Mouse (Mus musculus) neural tube, embryonic 15.5 days (tissue): ENCODE data around the gene Gm32742. TPM values are rescaled to one million over a fixed set of nuclear protein-coding genes. Genes with fewer than 3 reads are reported as not detected.
"Not testable (repeated sequence)": the region's sequence is repeated elsewhere in the genome, so short reads cannot be mapped to it uniquely, and the experiment has no call there.

Experiments used
- ATAC-seq: fragments of 200-750 bp; cut with Nextera tagmentation; 2 replicates; pipeline ENCODE4 v1.8.0; 2017; ENCODE audit warnings: mild to moderate bottlenecking, moderate TSS enrichment, moderate library complexity; ENCODE audit not compliant: low FRiP score
- H3K27ac ChIP-seq: fragments of 300-500 bp; sonication (generic); replicated peaks from 2 replicates; pipeline ENCODE4 v1.5.1; 2015; ENCODE audit warnings: mild to moderate bottlenecking, inconsistent platforms
- H3K27me3 ChIP-seq: fragments of 300-500 bp; sonication (generic); replicated peaks from 2 replicates; pipeline ENCODE4 v1.6.1; 2015; ENCODE audit warnings: inconsistent platforms
- H3K36me3 ChIP-seq: fragments of 300-500 bp; sonication (generic); 2 replicates; pipeline ENCODE4 v1.6.1; 2015; ENCODE audit warnings: inconsistent platforms
- H3K4me1 ChIP-seq: fragments of 300-500 bp; sonication (generic); 2 replicates; pipeline ENCODE4 v1.6.1; 2015; ENCODE audit warnings: inconsistent platforms
- H3K4me2 ChIP-seq: fragments of 300-500 bp; sonication (generic); 2 replicates; pipeline ENCODE4 v1.6.1; 2015; ENCODE audit warnings: inconsistent platforms, mild to moderate bottlenecking, moderate library complexity
- H3K4me3 ChIP-seq: fragments of 300-500 bp; sonication (generic); replicated peaks from 2 replicates; pipeline ENCODE4 v1.5.1; 2015; ENCODE audit warnings: mild to moderate bottlenecking, inconsistent platforms
- H3K9ac ChIP-seq: fragments of 300-500 bp; sonication (generic); replicated peaks from 2 replicates; pipeline ENCODE4 v1.6.1; 2015; ENCODE audit warnings: mild to moderate bottlenecking, inconsistent platforms
- H3K9me3 ChIP-seq: fragments of 300-500 bp; sonication (generic); replicated peaks from 2 replicates; pipeline ENCODE4 v1.6.1; 2016; ENCODE audit warnings: inconsistent platforms
- WGBS: fragments of 180-500 bp; shearing (Covaris S2); methylation state at CpG from one replicate; pipeline ENCODE4 v1.1.7; 2015; ENCODE audit warnings: mixed read lengths; 5-methylcytosine and 5-hydroxymethylcytosine counted together
- polyA plus RNA-seq: library from polyadenylated mRNA; unstranded; fragments of >200 nt; fragmentation: Nextera tagmentation; extraction: Ambion mirVana; gene quantifications from 2 replicates; pipeline ENCODE4 v1.2.1, GENCODE M21; 2015

Gene Gm32742
- polyA plus RNA-seq, 1 experiment from 2014 or later: not detected

DNA sequence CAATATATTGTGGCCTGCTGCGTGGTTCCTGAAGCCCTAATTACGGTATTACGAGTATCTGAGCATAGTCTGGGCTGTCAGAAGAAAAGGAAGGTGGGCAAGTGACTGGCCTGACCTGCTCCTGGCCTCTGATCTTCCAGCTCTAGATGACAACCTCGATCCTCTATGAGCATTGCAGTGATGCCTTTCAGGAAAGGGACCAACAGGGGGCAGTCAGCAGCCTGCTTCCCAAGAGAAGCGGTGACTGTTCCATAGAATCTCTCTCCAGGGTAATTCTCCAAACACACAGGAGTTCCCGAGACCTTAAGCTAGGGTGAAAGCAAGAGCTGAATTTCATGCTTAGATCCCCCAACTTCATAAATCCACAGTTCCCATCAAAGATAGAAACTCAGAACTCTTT, 21.1 kb downstream of the Gm32742 start:
- H3K9ac ChIP-seq: no peak overlapping the region
- no peaks in the 10 kb centered on the region for H3K27me3 ChIP-seq
- no peaks in the 10 kb centered on the region for H3K9me3 ChIP-seq
- H3K4me2 ChIP-seq: no peak overlapping the region
- WGBS: 75% methylated on average over 6 of the region's 6 CpGs
- peaks cover 6% of the 10 kb centered on the region for H3K4me1 ChIP-seq
- no peak overlapping the region for H3K27ac ChIP-seq
- no peak overlapping the region for H3K4me3 ChIP-seq
- H3K36me3 ChIP-seq: no peaks in the 10 kb centered on the region
- no peak for ATAC-seq

DNA sequence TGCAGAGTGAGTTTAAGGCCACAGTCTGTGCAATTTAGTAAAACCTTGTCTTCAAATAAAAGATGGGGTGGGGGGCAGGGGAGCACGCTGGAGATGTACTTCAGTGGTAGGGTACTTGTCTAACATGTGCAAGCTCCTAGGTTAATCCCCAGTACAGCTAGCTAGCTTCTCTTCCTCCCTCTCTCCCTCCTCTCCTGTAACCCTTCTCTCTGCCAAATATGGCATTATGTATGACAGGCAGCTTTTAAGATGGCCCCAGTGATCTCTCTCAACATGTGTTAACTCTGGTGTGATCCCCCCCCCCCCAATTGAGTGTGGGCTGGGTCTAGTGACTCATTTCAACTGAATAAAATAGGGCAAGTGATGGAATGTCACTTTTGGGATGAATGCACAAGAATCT, 21.9 kb downstream of the Gm32742 start:
- ATAC-seq: no peak
- H3K4me1 ChIP-seq: peaks cover 6% of the 10 kb centered on the region
- no peaks in the 10 kb centered on the region for H3K36me3 ChIP-seq
- H3K4me3 ChIP-seq: no peak overlapping the region
- no peak overlapping the region for H3K9ac ChIP-seq
- no peaks in the 10 kb centered on the region for H3K9me3 ChIP-seq
- H3K4me2 ChIP-seq: no peak overlapping the region
- H3K27ac ChIP-seq: no peak overlapping the region
- 94% methylated on average over 1 of the region's 1 CpGs for WGBS
- no peaks in the 10 kb centered on the region for H3K27me3 ChIP-seq

DNA sequence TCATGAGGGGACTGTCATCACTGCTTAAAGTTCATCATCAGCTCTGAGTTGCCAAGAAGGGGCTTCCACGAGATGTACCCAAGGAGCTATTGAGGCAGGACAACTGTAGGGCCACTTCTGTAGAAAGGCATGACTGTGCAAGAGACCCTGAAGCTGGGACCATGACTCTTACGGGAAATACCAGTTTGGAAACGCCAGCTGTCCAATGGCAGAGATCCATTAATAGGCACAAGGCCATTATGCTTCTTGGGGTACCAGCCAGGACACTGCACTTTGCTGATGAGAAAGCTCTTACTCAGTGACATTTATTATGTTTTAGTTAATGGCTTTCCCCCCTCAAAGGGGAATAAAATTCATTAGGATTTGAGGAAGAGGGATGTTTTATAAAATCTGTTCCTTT, 24.6 kb downstream of the Gm32742 start:
- Histone ChIP-seq H3K4me2 (no peak overlapping the region), H3K27me3 (no peaks in the 10 kb centered on the region), H3K27ac (no peak overlapping the region), H3K9me3 (no peaks in the 10 kb centered on the region), H3K36me3 (no peaks in the 10 kb centered on the region), H3K4me3 (no peak overlapping the region), H3K9ac (no peak overlapping the region), H3K4me1 (no peaks in the 10 kb centered on the region)
- ATAC-seq: no peak
- WGBS: 80% methylated on average over 3 of the region's 3 CpGs

DNA sequence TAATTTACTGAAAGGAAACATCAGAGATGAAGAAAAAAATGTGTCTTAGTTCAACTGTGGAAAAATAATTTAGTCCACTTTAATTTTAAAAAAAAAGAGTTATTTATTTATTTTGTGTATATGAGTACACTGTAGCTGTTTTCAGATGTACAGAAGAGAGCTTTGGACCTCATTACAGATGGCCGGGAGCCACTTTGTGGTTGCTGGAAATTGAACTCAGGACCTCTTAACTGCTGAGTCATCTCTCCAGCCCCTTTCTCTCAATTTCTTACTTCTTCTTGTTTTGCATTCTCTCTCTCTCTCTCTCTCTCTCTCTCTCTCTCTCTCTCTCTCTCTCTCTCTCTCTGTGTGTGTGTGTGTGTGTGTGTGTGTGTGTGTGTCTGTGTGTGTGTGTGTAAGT, 25.9 kb downstream of the Gm32742 start:
- H3K27ac ChIP-seq, ATAC-seq, H3K9ac ChIP-seq, H3K27me3 ChIP-seq, H3K4me3 ChIP-seq, H3K4me1 ChIP-seq, H3K9me3 ChIP-seq, H3K4me2 ChIP-seq, H3K36me3 ChIP-seq: not testable (repeated sequence)
- 93% methylated on average over 1 of the region's 1 CpGs for WGBS

DNA sequence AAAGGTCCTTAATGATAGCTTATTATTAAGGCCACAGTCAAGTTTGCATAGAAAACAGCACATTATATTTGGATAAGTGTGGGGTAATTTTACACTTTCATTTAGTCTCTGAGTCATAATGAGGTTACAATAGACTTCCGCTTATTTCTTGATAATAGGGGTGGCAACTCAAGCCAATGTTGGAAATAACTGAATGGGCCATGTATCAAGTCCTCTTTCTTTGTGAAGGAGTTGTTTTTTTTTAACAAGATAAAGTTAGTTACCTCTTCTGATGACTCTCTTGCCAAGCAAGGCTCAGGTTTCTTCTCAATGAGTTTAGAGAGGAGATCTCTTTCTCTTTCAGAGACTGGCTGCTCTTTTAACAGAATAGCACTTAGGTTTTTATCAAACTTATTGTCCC, 27.0 kb downstream of the Gm32742 start:
- Histone ChIP-seq H3K27ac (no peak overlapping the region), H3K4me3 (no peak overlapping the region), H3K36me3 (no peaks in the 10 kb centered on the region), H3K4me2 (no peak overlapping the region), H3K9me3 (no peaks in the 10 kb centered on the region), H3K27me3 (no peaks in the 10 kb centered on the region), H3K4me1 (no peaks in the 10 kb centered on the region), H3K9ac (no peak overlapping the region)
- 96% methylated on average over 1 of the region's 1 CpGs for WGBS
- no peak for ATAC-seq

DNA sequence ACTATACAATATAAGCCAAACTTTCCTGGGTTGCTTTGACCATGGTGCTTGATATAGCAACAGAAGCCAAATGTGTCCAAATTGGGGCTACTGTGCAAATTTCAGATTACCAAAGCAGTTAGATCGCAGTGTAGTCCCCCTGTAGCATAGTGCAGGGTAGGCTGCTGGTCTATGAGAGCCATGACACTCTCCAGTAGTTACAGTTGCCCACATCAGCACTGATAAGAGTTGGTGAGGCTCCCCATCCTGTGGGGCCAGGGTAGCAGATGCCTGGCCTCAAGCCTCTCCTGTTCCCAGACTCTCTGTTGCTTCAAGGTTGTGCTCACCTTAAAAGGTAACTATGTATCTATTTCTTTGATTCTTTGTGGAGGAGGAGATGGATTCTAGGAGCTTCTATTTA, 27.5 kb downstream of the Gm32742 start:
- Histone ChIP-seq H3K4me3 (no peak overlapping the region), H3K36me3 (no peaks in the 10 kb centered on the region), H3K9me3 (no peaks in the 10 kb centered on the region), H3K4me1 (no peaks in the 10 kb centered on the region), H3K27ac (no peak overlapping the region), H3K9ac (no peak overlapping the region), H3K4me2 (no peak overlapping the region), H3K27me3 (no peaks in the 10 kb centered on the region)
- no peak for ATAC-seq
- 94% methylated on average over 1 of the region's 1 CpGs for WGBS

DNA sequence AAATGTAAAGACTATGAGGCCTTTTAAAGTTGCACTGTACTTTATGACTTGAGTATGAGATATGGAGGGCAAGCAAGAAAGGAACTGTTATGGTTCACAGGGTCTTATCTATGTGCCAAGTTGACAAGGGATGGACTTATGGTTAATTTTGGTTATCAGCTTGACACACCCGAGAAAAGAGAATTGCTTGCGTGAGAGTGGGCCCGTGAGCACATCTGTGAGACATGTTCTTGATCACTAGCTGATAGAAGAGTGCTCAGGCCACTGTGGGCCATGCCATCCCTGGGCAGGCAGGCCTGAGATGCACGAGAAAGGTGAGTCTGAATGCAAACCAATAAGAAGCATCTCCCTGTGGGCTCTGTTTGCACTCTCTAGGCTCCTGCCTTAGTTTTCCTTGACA, 27.9 kb downstream of the Gm32742 start:
- Histone ChIP-seq H3K9me3 (no peaks in the 10 kb centered on the region), H3K4me1 (no peaks in the 10 kb centered on the region)
- ATAC-seq: no peak

DNA sequence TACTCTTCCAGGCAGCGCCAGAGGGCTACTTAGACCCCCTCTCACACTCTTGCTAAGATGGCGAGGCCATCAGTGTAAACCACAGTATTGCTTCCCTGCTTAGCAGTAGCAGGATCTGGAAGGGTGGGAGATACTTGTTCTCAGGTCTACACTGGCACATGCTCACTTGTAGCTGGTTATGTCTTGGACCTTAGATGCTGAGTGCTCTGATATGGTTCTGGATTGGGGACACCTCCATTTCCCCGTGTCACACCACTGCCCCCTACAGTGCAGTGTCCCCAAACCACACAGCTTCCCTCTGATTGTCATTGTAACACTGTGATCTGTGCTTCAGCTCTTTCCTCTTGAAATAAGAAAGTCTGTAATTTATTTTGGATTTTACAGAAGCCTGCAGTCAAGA, 28.3 kb downstream of the Gm32742 start:
- Histone ChIP-seq H3K9me3 (no peaks in the 10 kb centered on the region), H3K4me3 (no peak overlapping the region), H3K4me2 (no peak overlapping the region), H3K36me3 (no peaks in the 10 kb centered on the region), H3K27me3 (no peaks in the 10 kb centered on the region), H3K9ac (no peak overlapping the region), H3K4me1 (no peaks in the 10 kb centered on the region), H3K27ac (no peak overlapping the region)
- no peak for ATAC-seq
- 67% methylated on average over 3 of the region's 3 CpGs for WGBS

More for the DNA sequence above, 27.9 kb downstream of the Gm32742 start:
- no peak overlapping the region for H3K4me2 ChIP-seq
- no peak overlapping the region for H3K9ac ChIP-seq
- WGBS: 90% methylated on average over 4 of the region's 4 CpGs
- no peak overlapping the region for H3K4me3 ChIP-seq
- H3K27me3 ChIP-seq: no peaks in the 10 kb centered on the region
- no peak overlapping the region for H3K27ac ChIP-seq
- H3K36me3 ChIP-seq: no peaks in the 10 kb centered on the region

DNA sequence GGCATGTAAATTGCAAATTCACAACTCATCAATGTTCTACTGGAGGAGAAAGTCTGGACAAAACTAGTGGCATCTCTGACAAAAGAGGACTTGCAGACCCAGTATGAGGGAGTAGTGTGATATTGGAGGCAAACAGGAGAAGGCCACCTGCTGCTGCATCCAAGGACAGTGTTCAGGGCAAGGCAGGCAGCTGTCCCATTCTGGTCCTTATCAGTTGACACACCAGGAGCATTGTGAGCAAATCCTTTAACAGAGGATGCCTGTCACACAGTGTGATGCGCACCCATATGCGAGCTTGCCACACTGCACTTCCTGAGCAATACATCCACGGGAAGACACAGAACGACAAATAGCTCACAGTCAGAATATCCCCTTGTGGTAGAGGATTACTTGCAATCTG, 50.5 kb downstream of the Gm32742 start:
- no peaks in the 10 kb centered on the region for H3K27me3 ChIP-seq
- ATAC-seq: no peak

DNA sequence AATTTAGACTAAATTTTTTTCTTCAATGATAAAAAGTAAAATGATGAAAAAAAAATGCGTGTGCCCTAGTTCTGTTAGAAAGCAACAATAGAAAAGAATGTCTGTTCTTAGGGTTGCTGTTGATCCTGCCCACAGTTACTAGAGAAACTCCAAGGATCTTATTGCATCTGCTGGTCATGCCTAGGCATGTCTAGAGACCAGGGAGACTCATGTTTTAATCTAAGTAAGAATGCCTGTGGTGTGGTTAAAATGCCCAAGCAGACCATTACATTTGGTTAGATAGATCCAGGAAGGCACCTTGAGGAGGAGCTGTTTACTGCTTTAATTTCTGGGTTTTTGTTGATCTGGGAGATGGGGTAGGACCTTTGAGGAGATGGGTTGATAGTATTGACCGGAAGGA, 59.6 kb downstream of the Gm32742 start:
- H3K36me3 ChIP-seq: no peaks in the 10 kb centered on the region
- H3K4me1 ChIP-seq: peaks cover 22% of the 10 kb centered on the region
- H3K9me3 ChIP-seq: no peaks in the 10 kb centered on the region
- 91% methylated on average over 2 of the region's 2 CpGs for WGBS
- no peak overlapping the region for H3K4me3 ChIP-seq
- no peak overlapping the region for H3K4me2 ChIP-seq
- H3K9ac ChIP-seq: no peak overlapping the region
- ATAC-seq: no peak
- 0 out of 2 replicates have a peak, but pooled peaks cover 8% of the 10 kb centered on the region for H3K27me3 ChIP-seq
- H3K27ac ChIP-seq: no peak overlapping the region

More for the DNA sequence above, 50.5 kb downstream of the Gm32742 start:
- Histone ChIP-seq H3K9ac (no peak overlapping the region), H3K4me1 (no peaks in the 10 kb centered on the region), H3K4me3 (no peak overlapping the region), H3K27ac (no peak overlapping the region), H3K4me2 (no peak overlapping the region), H3K9me3 (no peaks in the 10 kb centered on the region), H3K36me3 (no peaks in the 10 kb centered on the region)
- 84% methylated on average over 4 of the region's 4 CpGs for WGBS

DNA sequence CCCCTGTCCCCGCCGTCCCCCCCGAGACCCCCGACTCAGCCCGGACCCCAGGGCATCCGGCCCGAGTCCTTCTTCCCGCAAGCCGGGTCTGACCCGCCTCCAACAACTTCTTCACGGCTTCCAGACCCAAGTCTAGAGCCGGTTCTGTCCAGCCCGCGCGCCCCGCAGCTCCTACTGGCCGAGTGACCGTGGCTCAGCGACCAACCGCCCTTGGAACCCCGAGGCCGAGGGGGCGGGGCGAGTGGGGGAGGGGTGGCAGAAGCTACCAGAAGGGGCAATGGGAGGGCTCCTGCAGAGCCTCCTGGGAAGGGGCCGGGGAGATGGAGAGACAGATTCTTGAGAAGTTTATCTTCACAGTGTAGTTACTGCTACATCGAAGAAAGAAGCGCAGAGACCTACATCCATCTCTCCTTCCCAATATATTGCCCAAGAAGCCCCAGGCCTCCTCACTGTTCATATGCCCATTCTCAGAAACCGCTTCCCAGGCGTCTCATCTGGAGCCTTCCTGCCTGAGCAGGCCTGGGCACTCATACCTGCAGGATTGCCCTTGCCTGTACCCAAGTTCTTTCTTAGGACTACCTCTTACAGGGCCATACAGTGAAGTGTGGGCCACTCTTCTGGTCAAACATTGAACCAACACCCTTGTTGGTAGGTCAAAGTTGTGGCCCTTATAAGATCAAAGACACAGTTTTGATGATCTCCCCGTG, 61.4 kb downstream of the Gm32742 start:
- H3K9ac ChIP-seq: peak overlapping the region; percentile 72
- 12% methylated on average over 30 of the region's 30 CpGs for WGBS
- H3K9me3 ChIP-seq: no peaks in the 10 kb centered on the region
- no peaks in the 10 kb centered on the region for H3K36me3 ChIP-seq
- 0 out of 2 replicates have a peak overlapping the region, but pooled peaks have one; percentile 18 for H3K27ac ChIP-seq
- peaks cover 22% of the 10 kb centered on the region for H3K4me1 ChIP-seq
- peak; percentile 58 for ATAC-seq
- H3K27me3 ChIP-seq: peaks cover 12% of the 10 kb centered on the region; the same call in 1 of the 2 replicates
- H3K4me2 ChIP-seq: peak overlapping the region; percentile 100
- peak overlapping the region; percentile 60 for H3K4me3 ChIP-seq

DNA sequence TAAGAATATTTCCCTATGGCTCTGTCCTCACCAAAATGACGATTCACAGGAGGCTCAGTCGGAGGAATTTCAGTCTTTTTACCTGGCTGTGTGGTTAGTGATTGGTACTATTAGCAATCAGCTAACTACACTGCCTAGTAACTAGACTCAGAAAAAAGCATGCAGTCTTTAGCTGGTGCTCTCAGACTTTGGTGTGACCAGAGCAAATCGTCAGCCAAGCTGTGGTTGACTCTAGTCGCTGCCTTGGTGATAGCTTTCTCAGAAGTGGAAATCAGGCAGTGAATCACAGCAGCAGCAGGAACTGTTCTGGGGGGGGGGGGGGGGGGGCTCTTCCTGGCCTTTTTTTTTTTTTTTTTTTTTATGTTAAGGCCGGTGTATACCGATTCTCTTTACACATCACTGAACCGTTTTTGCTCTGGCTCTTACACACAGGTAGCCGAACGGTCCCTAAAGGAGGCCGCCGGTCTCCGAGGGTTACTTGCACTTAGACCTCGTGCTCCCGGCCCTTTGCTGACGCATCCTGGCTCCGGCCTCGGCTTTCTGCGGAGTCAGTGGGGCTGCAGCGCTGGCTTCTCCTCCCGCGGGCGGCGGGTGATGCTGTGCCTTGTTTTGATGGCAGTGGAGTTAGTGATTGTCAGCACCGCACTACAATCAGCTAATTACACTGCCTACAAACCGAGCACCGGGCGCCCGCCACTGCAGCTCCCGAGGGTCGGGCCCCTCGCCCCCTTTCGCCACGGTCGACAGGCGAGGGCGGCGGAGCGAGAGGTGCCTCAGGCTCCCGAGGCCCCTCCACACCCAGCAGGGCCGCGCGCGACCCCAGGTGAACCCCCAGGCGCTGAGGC, 62.1 kb downstream of the Gm32742 start:
- H3K27ac ChIP-seq: 0 out of 2 replicates have a peak overlapping the region, but pooled peaks have one; percentile 18
- peak overlapping the region; percentile 60 for H3K4me3 ChIP-seq
- peaks cover 12% of the 10 kb centered on the region; the same call in 1 of the 2 replicates for H3K27me3 ChIP-seq
- no peaks in the 10 kb centered on the region for H3K36me3 ChIP-seq
- peaks cover 22% of the 10 kb centered on the region for H3K4me1 ChIP-seq
- H3K9ac ChIP-seq: peak overlapping the region; percentile 72
- no peaks in the 10 kb centered on the region for H3K9me3 ChIP-seq
- 1% methylated on average over 44 of the region's 44 CpGs for WGBS
- H3K4me2 ChIP-seq: peak overlapping the region; percentile 100
- peak; percentile 87 for ATAC-seq
